Mouse (Mus musculus) cortical plate, adult 2 months (tissue): ENCODE measurements around the gene 2410002F23Rik. TPM values are rescaled to one million over a fixed set of nuclear protein-coding genes. Genes with fewer than 3 reads are reported as not detected.
"Not testable (repeated sequence)": the region's sequence is repeated elsewhere in the genome, so short reads cannot be mapped to it uniquely, and the experiment has no call there.

Experiments
- H3K27ac ChIP-seq: fragments of 200-500 bp; 2 replicates; pipeline ENCODE4 v1.5.1; 2012; ENCODE audit warnings: low read length, control low read depth, inconsistent platforms; ENCODE audit not compliant: insufficient read depth
- H3K4me1 ChIP-seq: fragments of 200-500 bp; 2 replicates; pipeline ENCODE4 v1.6.1; 2011; ENCODE audit warnings: low read length; ENCODE audit not compliant: control insufficient read depth, insufficient read depth
- H3K4me3 ChIP-seq: fragments of 200-500 bp; 2 replicates; pipeline ENCODE4 v1.5.1; 2011; ENCODE audit warnings: mild to moderate bottlenecking, low read length, control low read depth; ENCODE audit not compliant: insufficient read depth
- CTCF ChIP-seq: fragments of 200-500 bp; IDR thresholded peaks from 2 replicates; pipeline ENCODE4 v1.5.1; 2011; ENCODE audit warnings: mild to moderate bottlenecking, control low read depth, low read length; ENCODE audit not compliant: insufficient read depth; ENCODE audit errors: extremely low read depth
- POLR2A ChIP-seq: fragments of 200-500 bp; IDR thresholded peaks from 2 replicates; pipeline ENCODE4 v1.6.1; 2011; ENCODE audit warnings: mild to moderate bottlenecking, low read length, control low read depth; ENCODE audit not compliant: insufficient read depth; ENCODE audit errors: extremely low read depth
- polyA plus RNA-seq: library from polyadenylated mRNA; depleted of rRNA; stranded (reverse); fragments of >200 nt; gene quantifications from 2 replicates; pipeline ENCODE4 v1.2.3, GENCODE M21; 2012; rRNA removed

The 2410002F23Rik gene
- polyA plus RNA-seq, 1 experiment, result 105 TPM

- no peaks in the 10 kb centered on the region for H3K4me1 ChIP-seq
- H3K27ac ChIP-seq, result no peak overlapping the region
- TF ChIP-seq POLR2A, result no peak
- no peak for TF ChIP-seq CTCF
- H3K4me3 ChIP-seq, result no peak overlapping the region
Observed at GRCm38 (mm10) chr7:44276461-44277249, 30.1 kb downstream of the 2410002F23Rik start.

DNA sequence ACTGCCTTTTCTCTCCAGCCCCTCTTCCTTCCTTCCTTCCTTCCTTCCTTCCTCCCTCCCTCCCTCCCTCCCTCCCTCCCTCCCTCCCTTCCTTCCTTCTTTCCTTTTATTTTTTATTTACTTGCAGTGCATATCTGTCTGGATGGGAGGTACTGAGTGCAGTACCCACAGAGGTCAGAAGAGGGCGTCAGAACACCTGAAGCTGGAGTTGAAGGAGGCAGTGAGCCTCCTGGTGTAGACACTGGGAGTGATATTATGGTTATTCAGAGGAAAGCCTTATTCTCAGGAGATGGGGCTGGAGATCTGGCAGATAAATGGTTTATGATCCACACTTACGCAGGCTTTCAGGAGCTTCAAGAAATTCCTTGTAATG, 30.7 kb downstream of the 2410002F23Rik start:
- no peak for TF ChIP-seq POLR2A
- TF ChIP-seq CTCF, result peak; percentile 68
- Histone ChIP-seq H3K4me1 (no peaks in the 10 kb centered on the region; the same call in 1 of the 2 replicates), H3K4me3 (no peak overlapping the region), H3K27ac (no peak overlapping the region)

GRCm38 (mm10) chr7:44280959-44281358, 34.4 kb downstream of the 2410002F23Rik start:
- Histone ChIP-seq H3K4me1 (no peaks in the 10 kb centered on the region; the same call in 1 of the 2 replicates), H3K4me3 (no peak overlapping the region), H3K27ac (no peak overlapping the region)
- TF ChIP-seq CTCF (no peak), POLR2A (no peak)

GRCm38 (mm10) chr7:44281586-44281985, 35.1 kb downstream of the 2410002F23Rik start:
- TF ChIP-seq CTCF, result no peak
- no peak for TF ChIP-seq POLR2A
- Histone ChIP-seq H3K4me3 (no peak overlapping the region), H3K27ac (no peak overlapping the region)

DNA sequence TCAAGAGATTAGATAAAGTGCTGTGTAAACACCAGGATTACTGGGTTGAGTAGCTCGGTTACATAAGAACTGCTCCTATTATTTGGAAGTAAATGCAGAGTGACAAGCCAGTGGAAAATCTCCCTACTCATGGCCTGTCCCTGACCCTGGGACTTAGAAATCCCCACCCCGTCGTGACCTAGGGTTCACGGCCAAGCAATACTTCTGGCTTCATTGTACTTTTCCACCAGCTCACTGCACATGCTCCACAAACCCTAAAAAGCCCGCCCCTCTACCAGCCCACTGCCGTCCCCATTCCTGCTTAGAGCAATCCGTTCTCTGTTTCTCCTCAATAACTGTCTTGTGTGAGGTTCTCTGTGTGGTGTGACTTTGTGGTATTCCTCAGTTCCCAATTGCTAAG, 41.2 kb downstream of the 2410002F23Rik start:
- Histone ChIP-seq H3K4me1 (no peaks in the 10 kb centered on the region), H3K4me3 (no peak overlapping the region), H3K27ac (no peak overlapping the region)
- TF ChIP-seq CTCF (no peak), POLR2A (no peak)

More at GRCm38 (mm10) chr7:44281586-44281985, 35.1 kb downstream of the 2410002F23Rik start:
- H3K4me1 ChIP-seq, result no peaks in the 10 kb centered on the region; the same call in 1 of the 2 replicates

DNA sequence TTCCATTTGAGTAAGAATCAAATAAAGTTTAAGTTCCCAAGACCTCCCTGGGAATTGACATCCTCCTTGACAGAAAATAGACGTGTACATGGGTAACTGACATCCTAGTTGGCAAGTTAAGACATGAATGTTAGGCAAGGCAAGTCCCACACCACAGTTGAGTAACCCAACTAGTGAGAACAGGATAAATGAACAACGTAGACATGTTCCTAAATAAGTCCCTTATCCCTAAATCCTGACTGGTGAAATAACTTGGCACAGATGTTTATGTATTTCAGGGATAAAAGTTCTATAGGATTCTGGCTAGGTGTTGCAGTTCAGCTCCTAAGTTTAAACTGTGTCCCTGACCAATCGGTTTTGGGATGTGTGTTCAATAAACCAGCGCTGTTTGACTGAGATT, 44.5 kb downstream of the 2410002F23Rik start:
- Histone ChIP-seq H3K27ac (no peak overlapping the region), H3K4me1 (no peaks in the 10 kb centered on the region)
- TF ChIP-seq CTCF (no peak), POLR2A (no peak)

DNA sequence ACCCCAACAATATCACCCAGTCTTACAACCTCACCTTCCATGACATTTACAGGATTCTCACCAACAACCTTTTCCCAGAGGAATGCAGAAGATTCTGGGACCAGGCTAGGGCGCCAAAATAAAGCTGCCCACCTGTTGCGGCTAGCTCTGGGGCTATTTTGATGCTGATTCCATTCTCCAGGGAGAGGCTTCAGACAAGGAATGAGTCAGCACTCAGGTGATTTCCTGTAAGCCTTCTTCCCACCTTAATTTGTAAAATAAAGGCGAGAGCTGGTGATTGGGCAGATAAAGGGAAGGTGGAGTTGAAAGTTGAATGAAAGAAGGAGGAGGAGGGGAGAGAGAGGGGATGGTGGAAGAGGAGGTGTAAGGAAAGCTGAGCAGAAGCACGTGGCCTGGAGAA, 44.9 kb downstream of the 2410002F23Rik start:
- Histone ChIP-seq H3K4me3 (no peak overlapping the region), H3K27ac (no peak overlapping the region), H3K4me1 (no peaks in the 10 kb centered on the region)
- TF ChIP-seq POLR2A, result no peak
- no peak for TF ChIP-seq CTCF

More for the DNA sequence above, 44.5 kb downstream of the 2410002F23Rik start:
- no peak overlapping the region for H3K4me3 ChIP-seq

- H3K27ac ChIP-seq, H3K4me3 ChIP-seq, H3K4me1 ChIP-seq: not testable (repeated sequence)
Observed at GRCm38 (mm10) chr7:44297501-44297900, 51.0 kb downstream of the 2410002F23Rik start.

Other genes with a start within 250 kb of the 2410002F23Rik start
- gene Klk1b26, start 234.6 kb upstream of the 2410002F23Rik start, polyA plus RNA-seq, result not detected in 2 replicates
- gene Klk1b27, start 194.4 kb upstream of the 2410002F23Rik start, polyA plus RNA-seq, result not detected in 2 replicates
- not detected in 2 replicates for gene Klk1b21, start 144.4 kb upstream of the 2410002F23Rik start, polyA plus RNA-seq
- gene Klk1b22, start 134.0 kb upstream of the 2410002F23Rik start, polyA plus RNA-seq, result not detected in 2 replicates
- gene Klk1b16, start 110.0 kb upstream of the 2410002F23Rik start, polyA plus RNA-seq, result not detected in 2 replicates
- not detected in 2 replicates for gene Klk1b24, start 58.5 kb upstream of the 2410002F23Rik start, polyA plus RNA-seq
- 0.13 and 0.15 TPM in 2 replicates for gene Klk1b3, start 48.5 kb upstream of the 2410002F23Rik start, polyA plus RNA-seq
- not detected in 2 replicates for gene Klk1b4, start 39.3 kb upstream of the 2410002F23Rik start, polyA plus RNA-seq
- not detected in 2 replicates for gene Klk1b5, start 30.8 kb upstream of the 2410002F23Rik start, polyA plus RNA-seq
- not detected in 2 replicates for gene Klk1, start 21.4 kb upstream of the 2410002F23Rik start, polyA plus RNA-seq
- gene Gm36864, start 10.5 kb upstream of the 2410002F23Rik start, polyA plus RNA-seq, result not detected in 2 replicates
- gene 1700028J19Rik, start within 50 bp of the 2410002F23Rik start, polyA plus RNA-seq, result 2.3 and 2.9 TPM in 2 replicates
- gene Acp4, start 10.7 kb downstream of the 2410002F23Rik start, polyA plus RNA-seq, result not detected in 2 replicates
- not detected in 2 replicates for gene Gm15517, start 14.7 kb downstream of the 2410002F23Rik start, polyA plus RNA-seq
- 5.4 and 5.6 TPM in 2 replicates for gene Clec11a, start 60.2 kb downstream of the 2410002F23Rik start, polyA plus RNA-seq
- 106 and 113 TPM in 2 replicates for gene Shank1, start 63.5 kb downstream of the 2410002F23Rik start, polyA plus RNA-seq
- 70.2 and 74.0 TPM in 2 replicates for gene Syt3, start 137.4 kb downstream of the 2410002F23Rik start, polyA plus RNA-seq
- gene 1700008O03Rik, start 139.1 kb downstream of the 2410002F23Rik start, polyA plus RNA-seq, result 3.7 and 4.3 TPM in 2 replicates
- 190 and 192 TPM in 2 replicates for gene Lrrc4b, start 182.3 kb downstream of the 2410002F23Rik start, polyA plus RNA-seq
- 8.2 and 8.7 TPM in 2 replicates for gene Aspdh, start 218.7 kb downstream of the 2410002F23Rik start, polyA plus RNA-seq
- 232 and 256 TPM in 2 replicates for gene Josd2, start 221.3 kb downstream of the 2410002F23Rik start, polyA plus RNA-seq
- 297 and 308 TPM in 2 replicates for gene Emc10, start 249.8 kb downstream of the 2410002F23Rik start, polyA plus RNA-seq
- gene Fam71e1, start 249.9 kb downstream of the 2410002F23Rik start, polyA plus RNA-seq, result 27.0 and 29.4 TPM in 2 replicates